Comparison of ENCODE assay signal across 8 mouse cellular contexts in genomic region chr11:72489881-72490301, GRCm38 (mm10). TPM values are rescaled to one million over a fixed set of nuclear protein-coding genes. Genes with fewer than 3 reads are reported as not detected.
A peak's percentile ranks its signal among the peaks of the same experiment; 100 is the strongest.
DNase-seq lines count a peak whose midpoint lies in the region; ATAC-seq lines count a peak whose summit lies in the region.

Gene Spns2 (minus strand): TSS chr11:72489904.

- peaks cover 41% of the 10 kb centered on the region for H3K27me3 ChIP-seq in midbrain, embryonic 12.5 days

- ATAC-seq in midbrain, embryonic 12.5 days (ENCODE audit: low FRiP score, low read depth): peak; percentile 89
- no peak for ATAC-seq in inflammation-experienced regulatory T-cells, adult 6 months

- WGBS in midbrain, embryonic 12.5 days: under 1% methylated on average over 39 of the region's 42 CpGs

- peak within 1 kb of the TSS; percentile 88 for H3K9ac ChIP-seq in midbrain, embryonic 12.5 days (replicated peaks)

- no peaks in the 10 kb centered on the region for H3K9me3 ChIP-seq in midbrain, embryonic 12.5 days

- H3K36me3 ChIP-seq in midbrain, embryonic 12.5 days: no peaks in the 10 kb centered on the region

- H3K4me3 ChIP-seq in midbrain, embryonic 12.5 days: peak within 1 kb of the TSS; percentile 76

- DNase-seq in adrenal gland, adult 2 months: peak; percentile 94
- peak; percentile 91 for DNase-seq in embryo, embryonic 10.5 days (ENCODE audit: low spot score)
- DNase-seq in gonadal fat pad, adult 2 months (ENCODE audit: low read depth): no peak
- peak; percentile 93 for DNase-seq in kidney, adult 11 months
- DNase-seq in left cerebral cortex, postnatal 4 days: peak; percentile 95
- DNase-seq in skeletal muscle tissue, adult 2 months (ENCODE audit: low read depth, low spot score): peak; percentile 88

- peak within 1 kb of the TSS; percentile 86 for H3K4me2 ChIP-seq in midbrain, embryonic 12.5 days (replicated peaks)

- intact Hi-C loops in left cerebral cortex, postnatal 4 days (cut with DNase I): no loop called here

- H3K27ac ChIP-seq in midbrain, embryonic 12.5 days (replicated peaks): peak within 1 kb of the TSS; percentile 81

- H3K4me1 ChIP-seq in midbrain, embryonic 12.5 days: peaks cover 23% of the 10 kb centered on the region

RNA-seq across cellular contexts. Expression of gene Spns2, which starts in this region (rescaled TPM):
- 1 to 10 TPM; 2.0 to 4.2 TPM for total RNA-seq in adrenal gland, adult 2 months (2021)
- polyA plus RNA-seq in adrenal gland, adult 2 months (2012; rRNA removed): 5.2 and 7.6 TPM in 2 replicates
- polyA plus RNA-seq in gonadal fat pad, adult 2 months (2012; rRNA removed): 22.3 and 22.5 TPM in 2 replicates
- total RNA-seq in left cerebral cortex, postnatal 4 days (2021): 10 to 100 TPM; 36.5 to 37.0 TPM
- 6.8 and 9.4 TPM in 2 replicates for polyA plus RNA-seq in midbrain, embryonic 12.5 days (2016; fragmentation: Nextera tagmentation; extraction: Ambion mirVana)
- not detected for polyA plus RNA-seq in inflammation-experienced regulatory T-cells, adult 6 months (2017; shearing (Covaris generic))

Comparison
In these comparisons a context has a peak if more than half of its experiments do, and no peak if none do; other contexts are left out.
1. RNA of gene Spns2 (total RNA-seq): 36.5 to 37.0 TPM in left cerebral cortex, postnatal 4 days; 2.0 to 4.2 TPM in adrenal gland, adult 2 months; every median in the first group is over 4 times any median in the second.